Mouse (Mus musculus): ENCODE measurements at regions not wholly inside any gene's neighbourhood (a gene's known extent, or its start where the extent isn't known, plus 50 kb on each side); places are given as distances from the start of the nearest gene placed in this dataset.

GRCm38 (mm10) chr1:149738959-149739358, 222.1 kb downstream of the Pla2g4a start:
- TF ChIP-seq CTCF (conservative IDR thresholded peaks at IDR 0.05; ENCODE audit: low read length): no peak
- no peak for TF ChIP-seq NANOG (IDR thresholded peaks at IDR 0.05; ENCODE audit: borderline replicate concordance, low read length)
- TF ChIP-seq POU5F1 (IDR thresholded peaks at IDR 0.05; ENCODE audit: borderline replicate concordance, low read length): no peak
